Mouse (Mus musculus): Measurements from ENCODE around the gene Gm11985. TPM values are rescaled to one million over a fixed set of nuclear protein-coding genes. Genes with fewer than 3 reads are reported as not detected.

Gene Gm11985
- polyA plus RNA-seq, 1 experiment from 2014 or later, result not detected

GRCm38 (mm10) chr11:7198006-7198405, 9.6 kb upstream of the Gm11985 start:
- Histone ChIP-seq H3K4me2 (replicated peaks; ENCODE audit: low read depth, low read length) (no peak overlapping the region), H3K4me1 (replicated peaks; ENCODE audit: control insufficient read depth, insufficient read depth, low read length) (no peaks in the 10 kb centered on the region), H3K4me3 (ENCODE audit: low read depth, low read length) (no peak overlapping the region), H3K27me3 (ENCODE audit: control insufficient read depth, insufficient read depth, low read length) (no peaks in the 10 kb centered on the region), H3K9me3 (ENCODE audit: control insufficient read depth, low read length) (no peaks in the 10 kb centered on the region), H3K36me3 (ENCODE audit: control insufficient read depth, insufficient read depth, low read length) (no peaks in the 10 kb centered on the region), H3K27ac (ENCODE audit: low read depth, low read length) (no peak overlapping the region), H3K9ac (ENCODE audit: low read depth, low read length) (no peak overlapping the region)
- 89% methylated on average over 19 of the region's 19 CpGs for WGBS
- DNase-seq (ENCODE audit: low spot score) (no peak), ATAC-seq (ENCODE audit: low FRiP score) (no peak)

- DNase-seq (ENCODE audit: low spot score), result no peak
- 36% methylated on average over 12 of the region's 12 CpGs for WGBS
- no peak within 1 kb of the TSS for H3K27ac ChIP-seq (ENCODE audit: low read depth, low read length)
- no peaks in the 10 kb centered on the region for H3K9me3 ChIP-seq (ENCODE audit: control insufficient read depth, low read length)
- no peaks in the 10 kb centered on the region for H3K36me3 ChIP-seq (ENCODE audit: control insufficient read depth, insufficient read depth, low read length)
- no peaks in the 10 kb centered on the region for H3K4me1 ChIP-seq (replicated peaks; ENCODE audit: control insufficient read depth, insufficient read depth, low read length)
- no peaks in the 10 kb centered on the region for H3K27me3 ChIP-seq (ENCODE audit: control insufficient read depth, insufficient read depth, low read length)
- no peak within 1 kb of the TSS for H3K4me3 ChIP-seq (ENCODE audit: low read depth, low read length)
- H3K9ac ChIP-seq (ENCODE audit: low read depth, low read length), result no peak within 1 kb of the TSS
- no peak for ATAC-seq (ENCODE audit: low FRiP score)
- H3K4me2 ChIP-seq (replicated peaks; ENCODE audit: low read depth, low read length), result no peak within 1 kb of the TSS
These were observed 9.1 kb upstream of the Gm11985 start, which contains the start of gene Igfbp1 for GRCm38 (mm10) chr11:7197491-7197941. Gene Igfbp1, plus strand, starts transcription at chr11:7197782.

- Histone ChIP-seq H3K4me2 (replicated peaks; ENCODE audit: low read depth, low read length) (no peak overlapping the region), H3K27ac (ENCODE audit: low read depth, low read length) (no peak overlapping the region)
These were observed 6.9 kb upstream of the Gm11985 start for GRCm38 (mm10) chr11:7195312-7195685.

GRCm38 (mm10) chr11:7194432-7195311, 6.3 kb upstream of the Gm11985 start:
- ATAC-seq (ENCODE audit: low FRiP score), result no peak
- 93% methylated on average over 10 of the region's 10 CpGs for WGBS
- no peak overlapping the region for H3K4me3 ChIP-seq (ENCODE audit: low read depth, low read length)

More at GRCm38 (mm10) chr11:7195312-7195685, 6.9 kb upstream of the Gm11985 start:
- Histone ChIP-seq H3K9me3 (ENCODE audit: control insufficient read depth, low read length) (no peaks in the 10 kb centered on the region), H3K4me3 (ENCODE audit: low read depth, low read length) (no peak overlapping the region), H3K9ac (ENCODE audit: low read depth, low read length) (no peak overlapping the region), H3K4me1 (replicated peaks; ENCODE audit: control insufficient read depth, insufficient read depth, low read length) (no peaks in the 10 kb centered on the region), H3K27me3 (ENCODE audit: control insufficient read depth, insufficient read depth, low read length) (no peaks in the 10 kb centered on the region), H3K36me3 (ENCODE audit: control insufficient read depth, insufficient read depth, low read length) (no peaks in the 10 kb centered on the region)
- DNase-seq (ENCODE audit: low spot score) (no peak), ATAC-seq (ENCODE audit: low FRiP score) (no peak)
- 94% methylated on average over 4 of the region's 4 CpGs for WGBS

GRCm38 (mm10) chr11:7193134-7193533, 4.8 kb upstream of the Gm11985 start:
- Histone ChIP-seq H3K9me3 (ENCODE audit: control insufficient read depth, low read length) (no peaks in the 10 kb centered on the region), H3K27ac (ENCODE audit: low read depth, low read length) (no peak overlapping the region), H3K4me1 (replicated peaks; ENCODE audit: control insufficient read depth, insufficient read depth, low read length) (no peaks in the 10 kb centered on the region), H3K27me3 (ENCODE audit: control insufficient read depth, insufficient read depth, low read length) (no peaks in the 10 kb centered on the region), H3K36me3 (ENCODE audit: control insufficient read depth, insufficient read depth, low read length) (no peaks in the 10 kb centered on the region), H3K9ac (ENCODE audit: low read depth, low read length) (no peak overlapping the region), H3K4me3 (ENCODE audit: low read depth, low read length) (no peak overlapping the region), H3K4me2 (replicated peaks; ENCODE audit: low read depth, low read length) (no peak overlapping the region)
- DNase-seq (ENCODE audit: low spot score) (no peak), ATAC-seq (ENCODE audit: low FRiP score) (no peak)
- whole genome bisulfite sequencing, result 80% methylated on average over 9 of the region's 9 CpGs

More at GRCm38 (mm10) chr11:7194432-7195311, 6.3 kb upstream of the Gm11985 start:
- no peaks in the 10 kb centered on the region for H3K9me3 ChIP-seq (ENCODE audit: control insufficient read depth, low read length)
- H3K4me2 ChIP-seq (replicated peaks; ENCODE audit: low read depth, low read length), result no peak overlapping the region
- no peak overlapping the region for H3K27ac ChIP-seq (ENCODE audit: low read depth, low read length)
- no peaks in the 10 kb centered on the region for H3K36me3 ChIP-seq (ENCODE audit: control insufficient read depth, insufficient read depth, low read length)
- no peaks in the 10 kb centered on the region for H3K27me3 ChIP-seq (ENCODE audit: control insufficient read depth, insufficient read depth, low read length)
- no peak for DNase-seq (ENCODE audit: low spot score)
- H3K9ac ChIP-seq (ENCODE audit: low read depth, low read length), result no peak overlapping the region
- H3K4me1 ChIP-seq (replicated peaks; ENCODE audit: control insufficient read depth, insufficient read depth, low read length), result no peaks in the 10 kb centered on the region

GRCm38 (mm10) chr11:7192710-7193109, 4.3 kb upstream of the Gm11985 start:
- H3K9ac ChIP-seq (ENCODE audit: low read depth, low read length), result no peak overlapping the region
- no peak overlapping the region for H3K27ac ChIP-seq (ENCODE audit: low read depth, low read length)
- no peak for DNase-seq (ENCODE audit: low spot score)
- WGBS, result 67% methylated on average over 6 of the region's 6 CpGs
- H3K4me3 ChIP-seq (ENCODE audit: low read depth, low read length), result no peak overlapping the region
- H3K36me3 ChIP-seq (ENCODE audit: control insufficient read depth, insufficient read depth, low read length), result no peaks in the 10 kb centered on the region
- H3K9me3 ChIP-seq (ENCODE audit: control insufficient read depth, low read length), result no peaks in the 10 kb centered on the region
- H3K4me2 ChIP-seq (replicated peaks; ENCODE audit: low read depth, low read length), result no peak overlapping the region
- no peak for ATAC-seq (ENCODE audit: low FRiP score)
- H3K4me1 ChIP-seq (replicated peaks; ENCODE audit: control insufficient read depth, insufficient read depth, low read length), result no peaks in the 10 kb centered on the region
- no peaks in the 10 kb centered on the region for H3K27me3 ChIP-seq (ENCODE audit: control insufficient read depth, insufficient read depth, low read length)

- no peaks in the 10 kb centered on the region for H3K36me3 ChIP-seq (ENCODE audit: control insufficient read depth, insufficient read depth, low read length)
- 75% methylated on average over 8 of the region's 8 CpGs for WGBS
These were observed 897 bp downstream of the Gm11985 start for GRCm38 (mm10) chr11:7187472-7187871.

GRCm38 (mm10) chr11:7184420-7184819, 3.9 kb downstream of the Gm11985 start:
- Histone ChIP-seq H3K4me3 (ENCODE audit: low read depth, low read length) (no peak overlapping the region), H3K4me1 (replicated peaks; ENCODE audit: control insufficient read depth, insufficient read depth, low read length) (no peaks in the 10 kb centered on the region), H3K9ac (ENCODE audit: low read depth, low read length) (no peak overlapping the region), H3K9me3 (ENCODE audit: control insufficient read depth, low read length) (no peaks in the 10 kb centered on the region), H3K27me3 (ENCODE audit: control insufficient read depth, insufficient read depth, low read length) (no peaks in the 10 kb centered on the region), H3K36me3 (ENCODE audit: control insufficient read depth, insufficient read depth, low read length) (no peaks in the 10 kb centered on the region), H3K27ac (ENCODE audit: low read depth, low read length) (no peak overlapping the region), H3K4me2 (replicated peaks; ENCODE audit: low read depth, low read length) (no peak overlapping the region)
- DNase-seq (ENCODE audit: low spot score), result no peak
- ATAC-seq (ENCODE audit: low FRiP score), result no peak
- WGBS, result 17% methylated on average over 1 of the region's 1 CpGs

More at GRCm38 (mm10) chr11:7187472-7187871, 897 bp downstream of the Gm11985 start:
- Histone ChIP-seq H3K27ac (ENCODE audit: low read depth, low read length) (no peak overlapping the region), H3K4me3 (ENCODE audit: low read depth, low read length) (no peak overlapping the region), H3K4me2 (replicated peaks; ENCODE audit: low read depth, low read length) (no peak overlapping the region), H3K27me3 (ENCODE audit: control insufficient read depth, insufficient read depth, low read length) (no peaks in the 10 kb centered on the region), H3K9ac (ENCODE audit: low read depth, low read length) (no peak overlapping the region), H3K4me1 (replicated peaks; ENCODE audit: control insufficient read depth, insufficient read depth, low read length) (no peaks in the 10 kb centered on the region), H3K9me3 (ENCODE audit: control insufficient read depth, low read length) (no peaks in the 10 kb centered on the region)
- ATAC-seq (ENCODE audit: low FRiP score) (no peak), DNase-seq (ENCODE audit: low spot score) (no peak)

All from hindbrain, embryonic 11.5 days (tissue).